Mouse (Mus musculus): ENCODE measurements at regions not wholly inside any gene's neighbourhood (a gene's known extent, or its start where the extent isn't known, plus 50 kb on each side); places are given as distances from the start of the nearest gene placed in this dataset.
A peak's percentile ranks its signal among the peaks of the same experiment; 100 is the strongest.

- no peak for ATAC-seq (replicated peaks; ENCODE audit: low FRiP score, low TSS enrichment, poor library complexity, severe bottlenecking)
Observed at GRCm38 (mm10) chr13:10540197-10540940, 179.7 kb upstream of the Chrm3 start.

- ATAC-seq (replicated peaks; ENCODE audit: low FRiP score, low TSS enrichment, poor library complexity, severe bottlenecking) = 0 out of 2 replicates have a peak, but pooled peaks have one; percentile 57
Observed at GRCm38 (mm10) chr13:10538927-10539326, 178.3 kb upstream of the Chrm3 start.

GRCm38 (mm10) chr13:10527251-10527650, 166.6 kb upstream of the Chrm3 start:
- no peak for ATAC-seq (replicated peaks; ENCODE audit: low FRiP score, low TSS enrichment, poor library complexity, severe bottlenecking)

- ATAC-seq (replicated peaks; ENCODE audit: low FRiP score, low TSS enrichment, poor library complexity, severe bottlenecking) = no peak
Observed at GRCm38 (mm10) chr13:10526470-10527207, 166.0 kb upstream of the Chrm3 start.

GRCm38 (mm10) chr13:10504211-10504610, 143.6 kb upstream of the Chrm3 start:
- ATAC-seq (replicated peaks; ENCODE audit: low FRiP score, low TSS enrichment, poor library complexity, severe bottlenecking) = no peak

- ATAC-seq (replicated peaks; ENCODE audit: low FRiP score, low TSS enrichment, poor library complexity, severe bottlenecking) = no peak
Observed at GRCm38 (mm10) chr13:10455323-10455722, 94.7 kb upstream of the Chrm3 start.

GRCm38 (mm10) chr13:10454667-10455066, 94.0 kb upstream of the Chrm3 start:
- no peak for ATAC-seq (replicated peaks; ENCODE audit: low FRiP score, low TSS enrichment, poor library complexity, severe bottlenecking)

- 0 out of 2 replicates have a peak, but pooled peaks have one; percentile 18 for ATAC-seq (replicated peaks; ENCODE audit: low FRiP score, low TSS enrichment, poor library complexity, severe bottlenecking)
Observed at GRCm38 (mm10) chr13:10451057-10451456, 90.4 kb upstream of the Chrm3 start.

GRCm38 (mm10) chr13:10449502-10449901, 88.9 kb upstream of the Chrm3 start:
- no peak for ATAC-seq (replicated peaks; ENCODE audit: low FRiP score, low TSS enrichment, poor library complexity, severe bottlenecking)

GRCm38 (mm10) chr13:10447806-10448205, 87.2 kb upstream of the Chrm3 start:
- no peak for ATAC-seq (replicated peaks; ENCODE audit: low FRiP score, low TSS enrichment, poor library complexity, severe bottlenecking)

GRCm38 (mm10) chr13:10445679-10446078, 85.0 kb upstream of the Chrm3 start:
- ATAC-seq (replicated peaks; ENCODE audit: low FRiP score, low TSS enrichment, poor library complexity, severe bottlenecking) = no peak
